Mouse (Mus musculus) limb, embryonic 15.5 days (tissue): ENCODE data around the gene Rundc3a. TPM values are rescaled to one million over a fixed set of nuclear protein-coding genes. Genes with fewer than 3 reads are reported as not detected.
"Not testable (repeated sequence)": the region's sequence is repeated elsewhere in the genome, so short reads cannot be mapped to it uniquely, and the experiment has no call there.

Experiments used
- ATAC-seq: fragments of 200-750 bp; cut with Nextera tagmentation; 2 replicates; pipeline ENCODE4 v1.8.0; 2017; ENCODE audit warnings: low read depth, moderate TSS enrichment; ENCODE audit not compliant: insufficient number of reproducible peaks, low FRiP score, low TSS enrichment
- H3K27ac ChIP-seq: fragments of 300-500 bp; sonication (generic); 2 replicates; pipeline ENCODE4 v1.5.1; 2015; ENCODE audit warnings: moderate library complexity, mild to moderate bottlenecking, inconsistent platforms
- H3K27me3 ChIP-seq: fragments of 300-500 bp; sonication (generic); 2 replicates; pipeline ENCODE4 v1.6.1; 2015; ENCODE audit warnings: inconsistent platforms
- H3K36me3 ChIP-seq: fragments of 300-500 bp; sonication (generic); 2 replicates; pipeline ENCODE4 v1.6.1; 2015; ENCODE audit warnings: inconsistent platforms
- H3K4me1 ChIP-seq: fragments of 300-500 bp; sonication (generic); 2 replicates; pipeline ENCODE4 v1.6.1; 2015; ENCODE audit warnings: inconsistent platforms
- H3K4me2 ChIP-seq: fragments of 300-500 bp; sonication (generic); 2 replicates; pipeline ENCODE4 v1.6.1; 2015; ENCODE audit warnings: mild to moderate bottlenecking, inconsistent platforms
- H3K4me3 ChIP-seq: fragments of 300-500 bp; sonication (generic); 2 replicates; pipeline ENCODE4 v1.5.1; 2015; ENCODE audit warnings: mild to moderate bottlenecking, inconsistent platforms
- H3K9ac ChIP-seq: fragments of 300-500 bp; sonication (generic); 2 replicates; pipeline ENCODE4 v1.6.1; 2015; ENCODE audit warnings: inconsistent platforms
- H3K9me3 ChIP-seq: fragments of 300-500 bp; sonication (generic); 2 replicates; pipeline ENCODE4 v1.6.1; 2016; ENCODE audit warnings: inconsistent platforms
- WGBS: fragments of 180-500 bp; shearing (Covaris S2); methylation state at CpG from one replicate; pipeline ENCODE4 v1.1.7; 2015; 5-methylcytosine and 5-hydroxymethylcytosine counted together
- polyA plus RNA-seq: library from polyadenylated mRNA; unstranded; fragments of >200 nt; fragmentation: Nextera tagmentation; extraction: Ambion mirVana; gene quantifications from 2 replicates; pipeline ENCODE4 v1.2.1, GENCODE M21; 2015

Rundc3a gene
- polyA plus RNA-seq, 1 experiment from 2014 or later = 1.2 TPM

GRCm38 (mm10) chr11:102356190-102356589 is 37.0 kb upstream of the Rundc3a start:
- Histone ChIP-seq H3K27me3 (peaks cover 21% of the 10 kb centered on the region; the same call in 1 of the 2 replicates), H3K27ac (no peak overlapping the region), H3K9me3 (no peaks in the 10 kb centered on the region), H3K4me2 (no peak overlapping the region), H3K4me1 (0 out of 2 replicates have a peak, but pooled peaks cover 2% of the 10 kb centered on the region), H3K9ac (no peak overlapping the region), H3K4me3 (no peak overlapping the region), H3K36me3 (no peaks in the 10 kb centered on the region)
- WGBS = 83% methylated on average over 12 of the region's 12 CpGs
- no peak for ATAC-seq

GRCm38 (mm10) chr11:102356636-102357350 is 36.4 kb upstream of the Rundc3a start:
- Histone ChIP-seq H3K4me1 (0 out of 2 replicates have a peak, but pooled peaks cover 2% of the 10 kb centered on the region), H3K36me3 (no peaks in the 10 kb centered on the region), H3K27me3 (peaks cover 21% of the 10 kb centered on the region; the same call in 1 of the 2 replicates), H3K9me3 (no peaks in the 10 kb centered on the region), H3K4me2 (no peak overlapping the region), H3K27ac (no peak overlapping the region), H3K4me3 (no peak overlapping the region), H3K9ac (no peak overlapping the region)
- WGBS = 62% methylated on average over 31 of the region's 31 CpGs
- no peak for ATAC-seq

GRCm38 (mm10) chr11:102358365-102358764 is 34.8 kb upstream of the Rundc3a start:
- Histone ChIP-seq H3K36me3 (no peaks in the 10 kb centered on the region), H3K9ac (no peak overlapping the region), H3K4me1 (no peaks in the 10 kb centered on the region), H3K9me3 (no peaks in the 10 kb centered on the region), H3K4me2 (no peak overlapping the region), H3K27me3 (peaks cover 15% of the 10 kb centered on the region; the same call in 1 of the 2 replicates), H3K4me3 (no peak overlapping the region), H3K27ac (no peak overlapping the region)
- no peak for ATAC-seq
- 61% methylated on average over 10 of the region's 10 CpGs for WGBS

GRCm38 (mm10) chr11:102361776-102362495 is 31.3 kb upstream of the Rundc3a start:
- Histone ChIP-seq H3K27me3 (peaks cover 5% of the 10 kb centered on the region; the same call in 1 of the 2 replicates), H3K27ac (no peak overlapping the region), H3K36me3 (no peaks in the 10 kb centered on the region), H3K9me3 (no peaks in the 10 kb centered on the region), H3K9ac (no peak overlapping the region), H3K4me2 (no peak overlapping the region), H3K4me1 (no peaks in the 10 kb centered on the region), H3K4me3 (no peak overlapping the region)
- WGBS = 85% methylated on average over 8 of the region's 8 CpGs
- ATAC-seq = no peak

- H3K4me2 ChIP-seq = no peak overlapping the region
- no peaks in the 10 kb centered on the region for H3K36me3 ChIP-seq
- no peak for ATAC-seq
- 0 out of 2 replicates have a peak, but pooled peaks cover 3% of the 10 kb centered on the region for H3K27me3 ChIP-seq
- no peak overlapping the region for H3K4me3 ChIP-seq
- no peaks in the 10 kb centered on the region for H3K9me3 ChIP-seq
- no peak overlapping the region for H3K27ac ChIP-seq
- no peaks in the 10 kb centered on the region for H3K4me1 ChIP-seq
- H3K9ac ChIP-seq = no peak overlapping the region
- WGBS = 52% methylated on average over 2 of the region's 2 CpGs
These were observed 29.6 kb upstream of the Rundc3a start for GRCm38 (mm10) chr11:102363623-102364022.

- H3K27me3 ChIP-seq = no peaks in the 10 kb centered on the region
- H3K27ac ChIP-seq = no peak overlapping the region
- ATAC-seq = no peak
- WGBS = 62% methylated on average over 14 of the region's 14 CpGs
- H3K9ac ChIP-seq = no peak overlapping the region
- H3K4me1 ChIP-seq = no peaks in the 10 kb centered on the region
- H3K4me3 ChIP-seq = no peak overlapping the region
- H3K9me3 ChIP-seq = no peaks in the 10 kb centered on the region
- H3K36me3 ChIP-seq = no peaks in the 10 kb centered on the region
- no peak overlapping the region for H3K4me2 ChIP-seq
These were observed 28.4 kb upstream of the Rundc3a start for GRCm38 (mm10) chr11:102364570-102365371.

- Histone ChIP-seq H3K4me1 (no peaks in the 10 kb centered on the region), H3K4me2 (no peak overlapping the region), H3K9me3 (no peaks in the 10 kb centered on the region), H3K4me3 (no peak overlapping the region), H3K9ac (no peak overlapping the region), H3K27ac (no peak overlapping the region), H3K27me3 (no peaks in the 10 kb centered on the region), H3K36me3 (no peaks in the 10 kb centered on the region)
- ATAC-seq = no peak
- whole genome bisulfite sequencing = 64% methylated on average over 4 of the region's 4 CpGs
These were observed 27.5 kb upstream of the Rundc3a start for GRCm38 (mm10) chr11:102365699-102366098.

- not testable (repeated sequence) for H3K4me3 ChIP-seq, H3K27ac ChIP-seq, H3K4me1 ChIP-seq, H3K9me3 ChIP-seq, H3K36me3 ChIP-seq, H3K27me3 ChIP-seq, ATAC-seq, H3K9ac ChIP-seq, H3K4me2 ChIP-seq
- WGBS = 72% methylated on average over 8 of the region's 8 CpGs
These were observed 27.1 kb upstream of the Rundc3a start, which contains the start of gene Slc4a1 for GRCm38 (mm10) chr11:102366103-102366502. Slc4a1 (minus strand) TSS chr11:102366203.

GRCm38 (mm10) chr11:102367504-102368280 is 25.5 kb upstream of the Rundc3a start:
- Histone ChIP-seq H3K27ac (no peak overlapping the region), H3K9me3 (no peaks in the 10 kb centered on the region), H3K9ac (no peak overlapping the region), H3K4me2 (no peak overlapping the region), H3K36me3 (no peaks in the 10 kb centered on the region), H3K4me3 (no peak overlapping the region), H3K4me1 (no peaks in the 10 kb centered on the region), H3K27me3 (0 out of 2 replicates have a peak, but pooled peaks cover 3% of the 10 kb centered on the region)
- WGBS = 75% methylated on average over 9 of the region's 9 CpGs
- no peak for ATAC-seq

- H3K9me3 ChIP-seq = no peaks in the 10 kb centered on the region
- H3K4me1 ChIP-seq = no peaks in the 10 kb centered on the region
- H3K36me3 ChIP-seq = no peaks in the 10 kb centered on the region
- H3K27ac ChIP-seq = no peak overlapping the region
- H3K9ac ChIP-seq = no peak overlapping the region
- H3K4me2 ChIP-seq = no peak overlapping the region
- ATAC-seq = no peak
- H3K4me3 ChIP-seq = no peak overlapping the region
- WGBS = 79% methylated on average over 5 of the region's 5 CpGs
- H3K27me3 ChIP-seq = 0 out of 2 replicates have a peak, but pooled peaks cover 3% of the 10 kb centered on the region
These were observed 24.9 kb upstream of the Rundc3a start for GRCm38 (mm10) chr11:102368347-102368746.

GRCm38 (mm10) chr11:102369263-102369662 is 23.9 kb upstream of the Rundc3a start:
- Histone ChIP-seq H3K9me3 (no peaks in the 10 kb centered on the region), H3K9ac (no peak overlapping the region), H3K4me2 (no peak overlapping the region), H3K4me1 (no peaks in the 10 kb centered on the region), H3K36me3 (no peaks in the 10 kb centered on the region), H3K4me3 (no peak overlapping the region), H3K27ac (no peak overlapping the region), H3K27me3 (0 out of 2 replicates have a peak, but pooled peaks cover 3% of the 10 kb centered on the region)
- 66% methylated on average over 4 of the region's 4 CpGs for WGBS
- ATAC-seq = no peak
